Mouse (Mus musculus) erythroblast, adult 5-6 weeks (primary cell): ENCODE measurements around the gene Pde4d. TPM values are rescaled to one million over a fixed set of nuclear protein-coding genes. Genes with fewer than 3 reads are reported as not detected.
"Not testable (repeated sequence)": the region's sequence is repeated elsewhere in the genome, so short reads cannot be mapped to it uniquely, and the experiment has no call there.

ENCODE experiments used
- ATAC-seq: replicated peaks from 2 replicates; pipeline ENCODE4 v1.8.0; 2016; ENCODE audit warnings: moderate number of reproducible peaks, mild to moderate bottlenecking, moderate TSS enrichment, inconsistent platforms; ENCODE audit not compliant: poor library complexity, low FRiP score, severe bottlenecking
- total RNA-seq, 2 experiments: library from RNA; stranded (forward) in 1 of 2; stranded (reverse) in 1 of 2; fragments of 150-400 nt in 1 of 2; fragments of 200-764, 138-1000 nt in 1 of 2; gene quantifications; 2 replicates each; pipeline versions ENCODE4 v1.2.3 to v1.2.4; 2015 to 2017; ENCODE audit warnings: low replicate concordance in 2 of 2

The Pde4d gene
- total RNA-seq, 2 experiments from 2014 or later, result 41.3 to 42.3 TPM

DNA sequence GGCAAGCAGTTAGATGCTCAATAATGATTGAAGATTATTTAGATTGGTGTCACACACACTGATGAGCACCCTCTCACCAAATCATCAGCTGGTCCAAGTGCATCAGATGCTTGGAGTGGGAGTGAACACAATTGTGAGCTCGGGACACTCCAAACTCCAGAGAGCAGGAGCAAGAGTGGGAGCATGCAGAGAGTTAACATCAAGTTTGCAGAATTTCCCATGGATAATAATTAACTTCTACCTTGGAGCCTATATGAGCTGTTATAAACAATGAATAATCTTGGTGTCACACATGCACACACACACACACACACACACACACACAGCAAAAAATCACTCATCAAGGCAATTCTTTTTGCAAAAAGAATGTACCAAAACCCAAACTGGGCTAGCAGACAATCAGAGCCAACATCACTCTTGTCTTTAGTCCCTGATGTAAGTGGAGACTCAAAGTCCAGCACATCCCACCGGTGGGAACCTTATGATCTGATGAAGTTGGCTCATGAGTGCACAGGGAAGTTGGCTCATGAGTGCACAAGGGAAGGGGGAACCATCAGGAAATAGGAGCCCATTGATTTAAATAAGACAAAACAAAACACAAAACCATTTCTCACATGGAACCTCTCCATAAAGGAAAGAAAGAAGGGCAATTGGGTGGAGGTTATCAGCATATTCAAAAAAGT, 1391.5 kb downstream of the Pde4d start:
- ATAC-seq, result no peak

DNA sequence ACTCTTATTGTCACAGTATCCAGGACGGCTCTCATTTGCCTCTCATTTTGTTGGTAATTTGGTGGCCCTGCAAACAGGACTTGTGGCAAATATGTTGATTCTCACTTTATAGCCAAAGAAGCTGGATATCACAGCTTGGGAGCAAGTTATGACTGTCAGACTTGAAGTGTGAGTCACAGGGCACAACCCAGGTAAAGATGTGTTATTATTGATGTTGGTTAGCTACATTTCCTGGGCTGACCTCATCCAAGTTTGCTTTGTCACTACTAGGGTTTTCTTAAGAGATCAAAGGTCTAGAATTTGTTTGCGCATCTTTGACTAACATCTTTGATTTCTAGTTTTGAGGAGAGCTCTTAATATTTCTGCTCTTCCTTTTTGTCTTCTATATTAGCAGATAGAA, 1393.2 kb downstream of the Pde4d start:
- ATAC-seq, result no peak

DNA sequence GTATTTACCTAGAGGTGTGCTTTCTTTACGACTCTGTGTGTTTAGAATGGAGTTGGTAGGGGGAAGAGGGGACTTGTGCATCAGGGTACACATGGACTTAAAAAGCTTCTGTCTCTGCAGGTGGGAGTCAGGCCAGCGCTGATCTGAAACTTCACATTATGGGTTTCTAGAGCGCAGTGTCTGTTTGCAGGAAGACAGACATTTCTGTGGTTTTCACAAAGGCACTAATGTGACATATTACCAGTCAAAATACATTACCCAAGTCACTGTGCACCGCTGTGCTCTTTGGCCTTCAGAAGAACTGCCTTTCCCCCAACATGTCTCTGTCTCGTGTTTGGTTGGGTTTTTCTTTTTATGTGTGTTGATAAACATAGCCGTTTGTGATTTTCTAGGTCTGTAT, 1395.1 kb downstream of the Pde4d start:
- no peak for ATAC-seq

DNA sequence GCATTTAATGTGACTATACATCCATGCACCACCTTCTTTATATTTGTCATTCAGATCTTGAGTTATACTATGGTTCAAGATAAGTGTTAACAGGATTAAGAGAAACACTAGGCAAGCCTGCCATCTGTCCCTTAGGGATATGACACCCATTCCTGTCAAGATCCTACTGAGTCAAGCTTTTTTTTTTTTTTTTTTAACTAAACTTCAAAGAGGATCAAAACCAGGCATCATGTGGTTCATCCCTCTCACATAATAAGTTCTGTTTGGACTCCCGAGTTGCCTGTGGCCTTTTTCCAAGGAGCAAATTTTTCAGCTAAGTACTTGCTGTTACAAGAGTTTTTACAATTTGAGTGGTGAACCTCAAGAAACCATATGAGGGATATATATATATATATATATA, 1414.1 kb downstream of the Pde4d start:
- ATAC-seq, result no peak

DNA sequence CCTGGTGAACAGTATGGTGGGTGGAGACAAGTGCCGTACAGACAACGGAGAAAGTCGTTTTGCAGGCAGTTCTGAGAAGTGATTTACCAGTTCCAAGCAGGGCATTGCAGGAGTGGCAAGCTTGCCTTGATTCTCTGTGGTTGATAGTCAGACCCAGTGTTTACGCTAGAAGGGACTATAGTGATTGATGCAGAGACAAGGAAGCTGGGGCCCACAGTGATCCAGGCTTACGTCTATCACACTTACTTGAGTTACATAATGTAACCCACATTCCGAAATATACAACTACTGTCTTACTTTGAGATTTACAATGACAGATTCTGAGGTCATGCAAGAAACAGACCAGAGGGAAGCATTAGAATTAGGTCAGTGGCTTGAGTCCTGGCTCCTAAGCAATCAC, 1414.6 kb downstream of the Pde4d start:
- ATAC-seq, result no peak

DNA sequence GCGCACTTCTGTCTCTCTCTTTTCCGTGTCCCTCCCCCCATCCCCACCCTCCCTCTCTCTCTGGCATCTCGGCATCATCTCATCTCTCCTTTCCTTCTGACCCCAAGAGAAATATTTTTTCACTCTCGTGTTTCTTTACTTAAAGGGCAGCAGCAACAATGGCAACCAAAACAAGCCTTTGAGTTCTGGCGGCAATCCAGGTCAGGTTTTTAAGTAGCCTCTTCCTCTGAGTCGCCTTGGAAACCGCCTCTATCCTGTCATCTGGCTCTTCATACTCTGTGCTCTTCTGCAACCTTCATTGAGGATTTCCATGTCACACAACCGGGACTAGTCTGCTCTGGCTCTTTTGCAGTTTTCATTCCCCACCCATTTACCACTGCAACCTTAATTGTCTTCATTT, 1430.6 kb downstream of the Pde4d start:
- no peak for ATAC-seq

DNA sequence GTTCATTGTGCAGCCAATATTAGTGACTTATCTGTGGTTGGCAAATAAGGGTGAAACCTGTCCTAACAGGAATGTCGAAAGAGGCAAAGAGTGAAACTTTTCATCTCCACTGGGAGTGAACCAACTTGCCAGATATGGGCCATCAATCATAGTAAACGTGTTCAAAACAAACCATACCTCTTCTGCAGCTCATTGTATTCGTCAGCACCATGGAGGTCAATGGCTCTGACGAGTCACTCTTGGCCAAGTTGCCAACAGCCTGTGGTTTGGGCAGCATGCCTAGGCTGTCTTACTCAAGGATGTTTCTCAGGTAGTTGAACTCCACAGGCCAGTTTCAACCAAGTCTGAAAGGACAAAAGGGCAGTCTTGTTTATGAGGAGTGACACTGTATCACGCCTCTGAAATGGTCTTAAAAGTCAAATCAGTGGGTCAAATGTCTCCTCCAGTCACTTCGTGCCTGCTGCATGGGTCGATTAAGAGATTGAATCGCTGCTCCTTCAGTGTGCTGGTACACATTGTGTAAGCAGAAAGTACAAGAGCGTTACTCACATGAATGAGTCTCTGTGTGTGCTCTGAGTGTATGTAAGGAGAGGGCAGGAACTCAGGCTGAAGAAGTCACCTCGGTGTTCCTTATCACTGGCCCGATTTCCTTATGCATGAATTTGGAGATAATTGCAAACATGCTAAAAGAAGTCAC, 1431.6 kb downstream of the Pde4d start:
- ATAC-seq, result no peak

DNA sequence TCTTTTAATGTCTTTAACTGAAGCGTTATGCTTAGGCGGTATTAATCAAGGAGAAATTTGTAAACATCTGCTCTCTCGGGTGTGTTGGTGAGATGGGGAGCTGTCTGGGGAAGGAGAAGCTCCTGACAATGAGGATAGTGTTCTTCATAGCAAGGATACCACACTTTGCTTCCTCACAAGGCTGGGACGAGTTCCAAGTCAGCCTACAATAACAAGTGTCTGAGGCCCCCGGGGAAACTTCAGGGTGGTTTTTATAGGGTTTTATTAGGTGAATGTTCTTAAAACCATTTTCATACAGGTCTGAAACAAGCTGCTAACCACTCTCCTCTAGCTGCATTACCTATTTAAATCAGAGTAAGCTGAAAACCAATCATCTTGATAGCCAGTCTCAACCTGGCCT, 1433.9 kb downstream of the Pde4d start:
- no peak for ATAC-seq

DNA sequence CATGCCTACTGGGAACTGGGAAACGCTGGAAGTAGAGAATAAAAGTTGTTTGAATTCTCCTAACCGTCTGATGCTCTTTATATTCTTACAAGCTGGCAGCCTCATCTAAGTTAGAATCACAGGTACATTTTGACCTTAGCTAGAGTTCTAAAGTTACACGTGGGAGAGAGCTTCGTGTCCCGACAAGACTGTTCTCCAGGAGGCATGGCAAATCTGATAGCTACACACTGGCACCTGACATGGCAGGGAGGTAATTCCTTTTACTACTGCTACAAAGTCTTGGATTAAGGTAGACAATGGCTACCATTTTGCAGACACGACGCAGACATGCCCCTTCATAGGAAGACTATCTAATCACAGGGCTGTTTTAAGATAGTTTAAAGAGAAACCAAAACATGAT, 1435.1 kb downstream of the Pde4d start:
- no peak for ATAC-seq

DNA sequence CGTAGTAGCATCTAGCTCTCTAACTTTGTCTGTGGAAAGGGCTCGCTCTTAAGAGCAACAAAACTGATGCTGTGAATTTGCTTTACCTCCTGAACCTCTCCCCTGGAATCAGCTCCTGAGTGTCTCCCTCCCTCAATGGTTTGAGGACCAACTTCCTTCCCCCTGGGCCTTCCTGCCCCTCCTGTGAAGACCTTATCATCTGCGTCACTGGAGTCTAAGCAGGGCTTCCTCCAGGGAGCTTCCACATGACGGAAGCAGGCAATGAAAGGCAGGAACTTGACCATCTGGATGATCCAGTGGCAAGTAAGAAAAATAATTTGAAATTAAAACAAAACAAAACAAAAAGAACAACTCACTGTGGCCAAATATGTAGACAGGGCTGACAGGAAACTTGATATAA, 1438.5 kb downstream of the Pde4d start:
- ATAC-seq, result no peak

DNA sequence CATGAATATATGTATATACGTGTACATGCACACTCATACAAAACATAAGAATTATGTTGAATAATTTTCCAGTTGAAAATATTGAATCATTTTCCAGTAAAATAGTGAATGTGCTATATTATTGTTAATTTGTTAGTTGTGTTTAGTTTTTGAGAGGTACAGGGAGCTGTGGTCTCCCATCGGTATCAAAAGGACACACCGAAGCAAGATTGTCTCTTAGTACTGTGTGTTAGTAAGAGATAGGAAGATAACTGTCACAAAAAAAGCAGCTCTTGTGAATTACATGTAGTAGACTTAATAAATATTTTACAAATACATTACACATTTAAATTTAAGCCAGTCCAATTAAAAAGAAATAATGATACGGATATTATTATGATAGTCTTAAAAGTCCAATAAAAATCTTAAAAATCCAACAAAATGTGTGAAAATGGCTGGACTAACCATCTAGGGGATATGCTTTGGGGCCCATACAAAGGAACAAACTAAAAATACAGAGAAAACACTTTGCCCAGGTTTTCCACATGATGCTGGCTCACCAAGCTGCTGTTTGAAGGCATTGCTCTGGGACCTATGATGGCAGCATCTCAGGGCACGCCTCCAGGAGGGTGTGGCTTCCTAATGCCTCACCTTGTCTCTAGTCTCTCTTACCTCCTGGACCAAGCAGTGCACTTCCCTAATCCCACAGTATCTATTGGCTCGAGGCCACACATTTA, 1441.6 kb downstream of the Pde4d start:
- peak; percentile 60; the same call in 1 of the 2 replicates for ATAC-seq

DNA sequence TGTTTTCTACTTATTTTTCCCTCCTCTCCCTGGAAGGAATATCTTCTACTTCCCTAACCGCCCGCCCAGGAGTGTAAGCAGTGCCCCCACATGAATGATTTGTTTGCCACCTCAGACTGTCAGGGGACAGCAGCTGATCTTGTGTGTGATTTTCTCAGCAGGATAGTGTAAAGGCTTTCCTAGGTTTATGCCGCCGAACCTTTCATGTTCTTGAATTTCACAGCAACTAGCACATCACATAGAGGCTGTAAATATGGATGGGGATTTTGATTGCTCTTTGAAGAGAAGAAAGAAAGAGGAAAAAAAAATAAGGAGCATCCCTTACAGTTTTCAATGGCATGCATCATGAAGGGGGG, 1442.1 kb downstream of the Pde4d start:
- no peak for ATAC-seq

DNA sequence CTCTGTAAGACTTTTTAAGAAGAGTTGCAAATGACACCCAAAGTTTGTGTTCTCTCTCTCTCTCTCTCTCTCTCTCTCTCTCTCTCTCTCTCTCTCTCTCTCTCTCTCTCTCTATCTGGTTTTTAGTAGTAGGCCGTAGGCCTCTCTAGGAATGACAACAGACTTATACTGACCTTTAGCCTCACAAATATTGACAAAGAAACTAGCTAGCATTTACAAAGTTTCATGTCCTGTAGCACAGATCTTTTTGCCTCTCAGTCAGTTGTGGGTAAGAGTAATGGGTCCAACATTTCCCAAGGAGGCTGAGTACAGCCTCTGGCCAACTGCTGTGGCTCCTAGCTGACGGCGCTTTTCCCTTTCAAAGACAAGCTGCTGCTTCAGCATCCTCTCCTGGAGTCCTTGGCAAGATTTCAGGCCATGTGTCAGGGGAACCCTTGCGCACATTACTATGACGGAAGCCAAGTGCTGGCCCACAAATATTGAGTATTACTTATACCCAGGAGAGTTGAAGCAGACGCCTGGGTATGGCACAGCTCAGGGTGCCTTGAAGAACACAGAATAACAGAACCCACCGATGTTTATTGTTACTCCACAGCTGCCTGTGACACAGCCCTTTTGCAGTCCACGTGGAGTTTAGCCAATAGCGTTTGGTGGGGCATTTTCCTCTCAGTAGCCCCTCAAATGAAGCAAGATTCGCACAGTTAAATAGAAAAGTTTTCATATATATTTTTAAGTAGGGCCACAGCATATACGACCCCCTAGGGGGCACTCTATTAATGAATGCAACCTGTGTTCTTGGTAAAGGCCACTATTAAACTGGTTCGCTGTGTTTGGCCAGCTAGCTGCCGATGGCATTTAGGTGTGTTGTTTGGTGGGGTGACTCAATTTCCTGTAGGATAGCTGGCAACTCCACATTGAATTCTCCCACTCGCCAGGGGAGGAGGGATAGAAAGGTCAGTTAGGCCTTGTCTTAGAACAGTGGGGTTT, 1450.0 kb downstream of the Pde4d start:
- no peak for ATAC-seq

DNA sequence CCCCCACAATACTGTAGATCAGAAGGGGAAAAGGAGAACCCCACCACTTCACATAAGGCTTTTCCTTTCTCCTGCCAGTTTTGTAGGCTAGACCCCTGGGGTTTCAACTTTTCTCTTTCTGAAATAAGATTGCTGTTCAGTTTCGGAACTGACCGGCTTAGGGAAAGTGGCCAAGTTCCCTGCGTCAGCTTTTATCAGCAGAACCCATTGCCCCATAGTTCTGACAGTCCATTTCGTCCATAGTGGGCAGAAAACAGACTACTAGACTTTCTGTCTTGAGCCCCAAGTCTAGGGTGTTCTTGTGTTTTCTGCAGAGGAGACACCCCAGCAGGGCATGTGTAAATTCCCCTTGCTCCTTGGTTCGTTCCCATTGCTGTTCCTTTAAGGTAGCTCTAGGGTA, 1452.1 kb downstream of the Pde4d start:
- no peak for ATAC-seq

DNA sequence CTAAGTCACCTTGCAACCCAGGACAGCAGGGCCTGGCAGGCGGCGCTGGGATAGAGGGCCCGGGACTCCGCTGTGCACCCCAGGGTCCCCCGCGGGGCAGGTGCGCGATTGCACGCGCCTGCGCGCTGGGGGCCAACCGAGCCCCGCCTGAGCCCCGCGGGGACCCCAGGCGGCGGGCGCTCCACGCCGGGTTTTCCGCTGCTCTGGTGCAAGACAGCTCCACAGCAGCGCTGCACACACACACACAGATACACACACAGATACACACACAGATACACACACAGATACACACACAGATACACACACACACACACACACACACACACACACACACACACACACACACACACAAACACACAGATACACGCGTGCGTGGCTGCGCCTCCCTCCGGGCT, 1452.7 kb downstream of the Pde4d start:
- ATAC-seq, result not testable (repeated sequence)

DNA sequence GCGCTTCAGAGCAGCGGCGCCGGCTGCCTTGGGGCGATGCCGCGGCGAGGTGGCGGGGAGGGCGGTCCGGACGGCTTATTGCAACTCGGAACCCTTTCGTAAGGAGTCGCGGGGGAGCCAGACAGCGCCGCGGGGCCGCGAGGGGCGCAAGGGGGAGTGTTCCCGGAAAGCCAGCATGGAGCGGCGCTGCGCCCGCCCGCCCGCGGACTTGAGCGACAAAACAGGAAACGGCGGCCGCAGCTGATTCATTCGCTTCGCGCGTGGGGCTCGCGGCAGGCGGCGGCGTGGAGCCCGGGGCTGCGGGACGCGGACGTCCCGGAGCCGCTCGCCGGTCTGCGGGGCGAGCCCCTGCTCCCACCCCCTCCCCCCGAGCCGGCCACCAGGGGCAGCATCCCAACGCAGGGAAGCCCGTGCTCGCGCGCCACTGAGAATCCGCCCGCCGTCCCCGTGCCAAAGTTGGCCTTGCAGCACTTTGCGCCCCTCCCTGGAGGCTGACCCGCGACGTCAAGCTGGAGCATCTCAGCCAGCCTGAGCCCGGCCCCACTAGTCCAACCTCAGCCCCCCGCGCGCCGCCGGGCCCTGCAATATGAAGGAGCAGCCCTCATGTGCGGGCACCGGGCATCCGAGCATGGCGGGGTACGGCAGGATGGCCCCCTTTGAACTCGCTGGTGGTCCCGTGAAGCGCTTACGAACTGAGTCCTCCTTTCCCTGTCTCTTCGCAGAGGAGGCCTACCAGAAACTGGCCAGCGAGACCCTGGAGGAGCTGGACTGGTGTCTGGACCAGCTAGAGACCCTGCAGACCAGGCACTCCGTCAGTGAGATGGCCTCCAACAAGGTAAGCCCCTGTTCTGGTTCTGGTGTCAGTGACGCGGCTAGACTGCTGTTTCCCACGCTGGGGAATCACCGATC, 1453.4 kb downstream of the Pde4d start:
- ATAC-seq, result no peak

DNA sequence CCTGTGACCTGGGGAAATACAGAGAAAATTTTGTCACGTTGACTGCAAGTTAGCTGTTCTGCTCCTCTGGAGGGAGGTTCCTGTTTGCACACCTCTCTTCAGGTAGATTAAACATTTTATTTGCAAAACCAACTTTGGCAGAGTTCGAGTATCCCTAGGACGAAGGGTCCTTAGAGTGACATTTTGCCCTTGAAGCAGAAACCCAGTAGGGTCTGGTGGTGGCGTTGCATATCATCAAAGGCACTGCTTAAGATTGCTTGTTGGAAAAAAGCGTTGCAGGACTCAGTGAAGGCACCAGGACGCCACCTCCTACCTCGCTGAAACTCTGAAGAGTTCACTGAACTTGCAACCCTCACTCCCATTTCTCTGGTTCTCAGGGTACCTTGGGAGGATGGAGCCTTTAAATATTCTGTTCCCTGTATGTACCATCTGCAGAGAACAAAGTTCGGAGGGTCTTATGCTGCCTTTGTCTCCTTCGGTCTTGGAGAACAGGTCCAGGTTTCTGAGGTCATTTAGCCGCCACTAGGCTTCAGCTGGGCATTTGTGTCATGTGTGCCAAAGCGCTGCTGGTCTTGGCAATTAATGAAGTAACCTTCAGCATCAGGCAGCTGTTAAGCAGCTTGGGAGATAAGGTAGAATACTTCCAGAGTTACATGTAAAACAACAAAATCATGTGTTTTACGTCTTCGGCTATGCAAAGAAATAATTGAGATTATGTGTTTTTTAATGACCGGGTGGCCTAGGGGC, 1454.2 kb downstream of the Pde4d start:
- no peak for ATAC-seq

DNA sequence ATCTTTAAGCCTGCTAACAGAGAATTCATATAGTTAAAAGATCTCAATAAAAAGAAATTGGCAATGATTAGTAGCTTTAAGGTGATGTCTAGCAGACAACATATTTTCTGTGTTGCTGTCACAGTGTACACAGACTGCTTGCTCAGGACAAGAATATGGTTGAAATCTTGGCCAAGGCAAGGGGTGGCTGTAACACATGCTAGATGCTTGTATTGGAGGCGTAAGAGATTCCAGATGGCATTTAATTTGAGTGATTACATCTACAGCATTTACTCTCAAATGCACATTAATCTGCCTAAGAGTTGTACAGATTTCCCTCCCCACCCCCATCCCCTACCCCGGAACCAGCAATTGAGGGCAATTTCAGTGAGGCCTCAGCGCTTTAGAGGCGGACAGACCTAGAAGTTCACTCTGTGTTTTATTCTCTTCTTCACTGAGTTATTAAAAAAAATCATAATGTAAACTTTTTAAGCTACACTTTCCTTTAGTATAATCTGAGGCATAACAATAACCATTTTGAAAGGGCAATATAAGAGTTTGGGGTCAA, 1456.7 kb downstream of the Pde4d start:
- ATAC-seq, result no peak
